In genomic region chr2:23457452-23457851, GRCm38 (mm10) we compare ENCODE assay signal across 14 mouse cellular contexts.
"Had no signal": no experiment of that assay in that cellular context is flagged by ENCODE, and none has a peak within 500 bp of the region (broad histone marks: within the 10 kb centered on the region; RNA-seq: fewer than 3 reads in every experiment).

No protein-coding gene starts in this region.

- H3K4me3 ChIP-seq: midbrain, embryonic 10.5 days; midbrain, embryonic 12.5 days; midbrain, embryonic 15.5 days; neural tube, embryonic 12.5 days; stomach, embryonic 15.5 days had no signal

- H3K27me3 ChIP-seq: midbrain, embryonic 12.5 days; midbrain, embryonic 15.5 days; neural tube, embryonic 12.5 days; stomach, embryonic 15.5 days had no signal

- ATAC-seq: midbrain, embryonic 15.5 days had no signal

- H3K4me1 ChIP-seq: midbrain, embryonic 10.5 days; midbrain, embryonic 12.5 days; midbrain, embryonic 15.5 days; neural tube, embryonic 12.5 days; stomach, embryonic 15.5 days had no signal

- DNase-seq: lung, adult 18-20 months; lung, embryonic 14.5 days; lung, postnatal 10 days; lung, postnatal 4 days; right cerebral cortex, postnatal 14 days; thymus, adult 2 months; thymus, postnatal 25 days; thymus, postnatal 4 days had no signal

- H3K27ac ChIP-seq: midbrain, embryonic 10.5 days; midbrain, embryonic 12.5 days; midbrain, embryonic 15.5 days; neural tube, embryonic 12.5 days; stomach, embryonic 15.5 days; stomach, postnatal 0 days had no signal

- H3K9me3 ChIP-seq: midbrain, embryonic 10.5 days; midbrain, embryonic 12.5 days; midbrain, embryonic 15.5 days; neural tube, embryonic 12.5 days; stomach, embryonic 15.5 days had no signal

- H3K4me2 ChIP-seq: lung, embryonic 14.5 days; midbrain, embryonic 12.5 days; midbrain, embryonic 15.5 days; neural tube, embryonic 12.5 days; stomach, embryonic 15.5 days had no signal

- H3K9ac ChIP-seq: lung, embryonic 14.5 days; midbrain, embryonic 12.5 days; midbrain, embryonic 15.5 days; neural tube, embryonic 12.5 days; stomach, embryonic 15.5 days had no signal

- H3K36me3 ChIP-seq: midbrain, embryonic 10.5 days; midbrain, embryonic 12.5 days; midbrain, embryonic 15.5 days; neural tube, embryonic 12.5 days; stomach, embryonic 15.5 days had no signal
